Mouse (Mus musculus) myocyte (in vitro differentiated cells): ENCODE results near the gene Slc35f3.

Source experiments
- E2F4 ChIP-seq: IDR thresholded peaks from one replicate; pipeline ENCODE4 v1.6.1; 2011; ENCODE audit warnings: mild to moderate bottlenecking, control low read depth, moderate library complexity; ENCODE audit not compliant: insufficient read depth
- MYOD1 ChIP-seq, 3 experiments: IDR thresholded peaks; one replicate each; pipeline ENCODE4 v1.6.1; 2011; ENCODE audit warnings: control low read depth in 2 of 3, low read depth in 2 of 3, mild to moderate bottlenecking in 2 of 3, moderate library complexity in 1 of 3; ENCODE audit not compliant: insufficient read length in 2 of 3, control insufficient read depth in 1 of 3
- MYOG ChIP-seq, 3 experiments: IDR thresholded peaks; one replicate each; pipeline ENCODE4 v1.6.1; 2011; ENCODE audit warnings: control low read depth in 2 of 3, low read depth in 2 of 3, mild to moderate bottlenecking in 2 of 3; ENCODE audit not compliant: insufficient read length in 2 of 3, control insufficient read depth in 1 of 3, insufficient read depth in 1 of 3
- POLR2A ChIP-seq: IDR thresholded peaks from one replicate; pipeline ENCODE4 v1.6.1; 2011; ENCODE audit warnings: low read depth, mild to moderate bottlenecking, control low read depth, moderate library complexity; ENCODE audit not compliant: insufficient read length
- SRF ChIP-seq: IDR thresholded peaks from one replicate; pipeline ENCODE4 v1.6.1; 2011; ENCODE audit warnings: low read depth; ENCODE audit not compliant: control insufficient read depth, insufficient read length
- USF1 ChIP-seq: IDR thresholded peaks from one replicate; pipeline ENCODE4 v1.6.1; 2011; ENCODE audit warnings: low read depth, mild to moderate bottlenecking, control low read depth, moderate library complexity

DNA sequence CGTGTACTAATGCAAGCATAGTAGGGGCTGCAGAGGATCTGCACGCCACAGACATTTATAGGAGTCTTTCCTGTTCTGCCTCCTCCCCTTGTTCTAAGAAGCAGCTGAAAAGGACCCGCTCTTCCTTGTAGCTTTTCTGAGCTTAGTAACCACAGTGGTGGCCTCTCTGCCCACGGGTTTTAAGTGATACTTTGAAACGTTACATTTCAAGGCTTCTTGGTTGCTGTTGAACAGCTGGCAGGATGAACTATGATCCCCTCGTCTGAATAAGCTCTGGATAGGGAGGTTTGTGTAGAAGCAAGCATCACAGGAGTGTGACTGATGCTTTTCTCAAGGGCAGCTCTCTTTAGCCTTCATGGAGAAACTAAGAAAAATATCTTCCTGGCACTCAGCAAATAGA, 28.6 kb upstream of the Slc35f3 start:
- no peak for TF ChIP-seq POLR2A
- TF ChIP-seq USF1, result no peak
- TF ChIP-seq MYOG (IDR thresholded peaks at IDR 0.05; ENCODE audit: control insufficient read depth in 1 of 3, insufficient read depth in 1 of 3, insufficient read length in 2 of 3, low read depth in 2 of 3), result no peak
- TF ChIP-seq SRF, result no peak
- TF ChIP-seq E2F4, result no peak
- TF ChIP-seq MYOD1 (IDR thresholded peaks at IDR 0.05; ENCODE audit: control insufficient read depth in 1 of 3, insufficient read length in 2 of 3, low read depth in 2 of 3), result no peak
